Mouse (Mus musculus) heart, adult 2 months (tissue): Measurements from ENCODE around the gene Rhot2. TPM values are rescaled to one million over a fixed set of nuclear protein-coding genes. Genes with fewer than 3 reads are reported as not detected.
"Not testable (repeated sequence)": the region's sequence is repeated elsewhere in the genome, so short reads cannot be mapped to it uniquely, and the experiment has no call there.

Source experiments
- DNase-seq, 2 experiments: peaks; one replicate each; pipeline ENCODE4 v3.0.0; 2021
- H3K27ac ChIP-seq: fragments of 200-600 bp; 2 replicates; pipeline ENCODE4 v1.8.1; 2022
- H3K27me3 ChIP-seq: fragments of 200-500 bp; 2 replicates; pipeline ENCODE4 v1.6.1; 2012; ENCODE audit warnings: mild to moderate bottlenecking, low read length, inconsistent platforms, mixed read lengths; ENCODE audit not compliant: control insufficient read depth, insufficient read depth
- H3K36me3 ChIP-seq: fragments of 200-500 bp; 2 replicates; pipeline ENCODE4 v1.6.1; 2012; ENCODE audit warnings: low read length, inconsistent platforms; ENCODE audit not compliant: control insufficient read depth, insufficient read depth
- H3K4me1 ChIP-seq: fragments of 200-500 bp; 2 replicates; pipeline ENCODE4 v1.6.1; 2011; ENCODE audit warnings: low read length; ENCODE audit not compliant: control insufficient read depth, insufficient read depth
- H3K4me3 ChIP-seq: fragments of 200-600 bp; 2 replicates; pipeline ENCODE4 v1.8.1; 2022
- H3K79me2 ChIP-seq: fragments of 200-500 bp; replicated peaks from 2 replicates; pipeline ENCODE4 v1.6.1; 2012; ENCODE audit warnings: mild to moderate bottlenecking, inconsistent platforms, low read length, moderate library complexity, mixed read lengths; ENCODE audit not compliant: control insufficient read depth, insufficient read depth
- H3K9ac ChIP-seq: fragments of 200-500 bp; 2 replicates; pipeline ENCODE4 v1.6.1; 2012; ENCODE audit warnings: low read depth, mild to moderate bottlenecking, control low read depth, inconsistent platforms, low read length, mixed read lengths
- CTCF ChIP-seq: fragments of 200-600 bp; IDR thresholded peaks from 2 replicates; pipeline ENCODE4 v1.8.1; 2022; ENCODE audit warnings: antibody characterized with exemption, mild to moderate bottlenecking, moderate library complexity
- EP300 ChIP-seq: fragments of 200-500 bp; IDR thresholded peaks from 2 replicates; pipeline ENCODE4 v1.6.1; 2011; ENCODE audit warnings: low read depth, low read length, control low read depth; ENCODE audit not compliant: insufficient read depth
- POLR2A ChIP-seq: fragments of 200-500 bp; IDR thresholded peaks from 2 replicates; pipeline ENCODE4 v1.6.1; 2011; ENCODE audit warnings: mild to moderate bottlenecking, low read depth, low read length, control low read depth; ENCODE audit not compliant: insufficient read depth
- WGBS: fragments of 180-500 bp; shearing (Covaris S2); methylation state at CpG from one replicate; pipeline ENCODE4 v1.1.7; 2018; 5-methylcytosine and 5-hydroxymethylcytosine counted together
- intact Hi-C: fragments of 180-260 bp; cut with DNase I; formaldehyde crosslinking; loops from one replicate; pipeline ENCODE4 v1.15.1; 2025
- polyA plus RNA-seq: library from polyadenylated mRNA; depleted of rRNA; stranded (reverse); fragments of >200 nt; gene quantifications from 2 replicates; pipeline ENCODE4 v1.2.3, GENCODE M21; 2012
- total RNA-seq, 2 experiments: library from RNA; stranded (reverse); gene quantifications; 2 replicates each; pipeline ENCODE4 v1.2.3; 2021

Rhot2 gene
- total and polyA plus RNA-seq, 3 experiments = 120 to 209 (median 139) TPM

- DNase-seq = no peak
- no peak overlapping the region for H3K9ac ChIP-seq
Observed at GRCm38 (mm10) chr17:25817662-25818061, 27.0 kb downstream of the Rhot2 start.

GRCm38 (mm10) chr17:25813471-25813870, 31.2 kb downstream of the Rhot2 start:
- no peaks in the 10 kb centered on the region; the same call in 1 of the 2 replicates for H3K4me1 ChIP-seq
- no peaks in the 10 kb centered on the region for H3K36me3 ChIP-seq
- H3K4me3 ChIP-seq = no peak overlapping the region
- WGBS = 1% methylated on average over 20 of the region's 20 CpGs
- no peak overlapping the region for H3K9ac ChIP-seq
- intact Hi-C loops = no loop called here
- no peaks in the 10 kb centered on the region for H3K27me3 ChIP-seq
- H3K27ac ChIP-seq = no peak overlapping the region
- peak; percentile 71 to 82 for DNase-seq
- H3K79me2 ChIP-seq = no peaks in the 10 kb centered on the region
- TF ChIP-seq CTCF (peak; percentile 64), POLR2A (no peak), EP300 (0 out of 2 replicates have a peak, but pooled peaks have one; percentile 28)

More at GRCm38 (mm10) chr17:25817662-25818061, 27.0 kb downstream of the Rhot2 start:
- WGBS = 75% methylated on average over 11 of the region's 11 CpGs
- Histone ChIP-seq H3K4me3 (no peak overlapping the region), H3K27ac (no peak overlapping the region), H3K79me2 (no peaks in the 10 kb centered on the region), H3K4me1 (no peaks in the 10 kb centered on the region), H3K27me3 (peaks cover 10% of the 10 kb centered on the region), H3K36me3 (no peaks in the 10 kb centered on the region)
- no peak for TF ChIP-seq EP300
- no peak for TF ChIP-seq CTCF
- no peak for TF ChIP-seq POLR2A
- intact Hi-C loops = no loop called here

GRCm38 (mm10) chr17:25810890-25811289, 33.8 kb downstream of the Rhot2 start:
- no peaks in the 10 kb centered on the region for H3K36me3 ChIP-seq
- H3K27me3 ChIP-seq = no peaks in the 10 kb centered on the region
- DNase-seq = no peak
- H3K9ac ChIP-seq = no peak overlapping the region
- H3K4me3 ChIP-seq = no peak overlapping the region
- H3K79me2 ChIP-seq = no peaks in the 10 kb centered on the region
- TF ChIP-seq EP300 (no peak), POLR2A (no peak), CTCF (no peak)
- intact Hi-C loops = no loop called here
- 70% methylated on average over 4 of the region's 4 CpGs for WGBS
- no peaks in the 10 kb centered on the region; the same call in 1 of the 2 replicates for H3K4me1 ChIP-seq
- no peak overlapping the region for H3K27ac ChIP-seq

GRCm38 (mm10) chr17:25809606-25810340, 34.9 kb downstream of the Rhot2 start:
- Histone ChIP-seq H3K36me3 (no peaks in the 10 kb centered on the region), H3K4me1 (no peaks in the 10 kb centered on the region; the same call in 1 of the 2 replicates), H3K4me3 (peak overlapping the region; percentile 46), H3K27ac (no peak overlapping the region), H3K27me3 (no peaks in the 10 kb centered on the region), H3K79me2 (no peaks in the 10 kb centered on the region), H3K9ac (peak overlapping the region; percentile 28)
- intact Hi-C loops = no loop called here
- WGBS = 16% methylated on average over 24 of the region's 25 CpGs
- TF ChIP-seq EP300 (no peak), CTCF (no peak), POLR2A (no peak)
- no peak for DNase-seq

GRCm38 (mm10) chr17:25808789-25809605, 35.7 kb downstream of the Rhot2 start, which contains the start of gene Fbxl16:
Gene Fbxl16, plus strand, starts transcription at chr17:25809085.
- Histone ChIP-seq H3K4me1 (no peaks in the 10 kb centered on the region; the same call in 1 of the 2 replicates), H3K36me3 (no peaks in the 10 kb centered on the region), H3K79me2 (no peaks in the 10 kb centered on the region), H3K4me3 (peak within 1 kb of the TSS; percentile 46), H3K27ac (no peak within 1 kb of the TSS), H3K9ac (peak within 1 kb of the TSS; percentile 28), H3K27me3 (no peaks in the 10 kb centered on the region)
- intact Hi-C loops = no loop called here
- no peak for TF ChIP-seq POLR2A
- TF ChIP-seq CTCF = peak; percentile 59
- TF ChIP-seq EP300 = no peak
- WGBS = 1% methylated on average over 97 of the region's 100 CpGs
- peak; percentile 78 for DNase-seq

GRCm38 (mm10) chr17:25808028-25808427, 36.6 kb downstream of the Rhot2 start:
- Histone ChIP-seq H3K79me2 (no peaks in the 10 kb centered on the region), H3K9ac (no peak overlapping the region), H3K4me1 (no peaks in the 10 kb centered on the region; the same call in 1 of the 2 replicates), H3K27ac (no peak overlapping the region), H3K4me3 (no peak overlapping the region), H3K27me3 (no peaks in the 10 kb centered on the region), H3K36me3 (no peaks in the 10 kb centered on the region)
- 49% methylated on average over 5 of the region's 5 CpGs for WGBS
- TF ChIP-seq EP300 (no peak), POLR2A (no peak), CTCF (no peak)
- intact Hi-C loops = no loop called here
- DNase-seq = no peak

GRCm38 (mm10) chr17:25807452-25807851, 37.2 kb downstream of the Rhot2 start:
- H3K79me2 ChIP-seq, H3K9ac ChIP-seq, intact Hi-C loops, H3K27ac ChIP-seq, DNase-seq, H3K4me1 ChIP-seq, H3K27me3 ChIP-seq, H3K36me3 ChIP-seq, H3K4me3 ChIP-seq: not testable (repeated sequence)
- WGBS = 45% methylated on average over 2 of the region's 2 CpGs
